Mouse (Mus musculus): ENCODE measurements at regions not wholly inside any gene's neighbourhood (a gene's known extent, or its start where the extent isn't known, plus 50 kb on each side); places are given as distances from the start of the nearest gene placed in this dataset.
"Not testable (repeated sequence)": the region's sequence is repeated elsewhere in the genome, so short reads cannot be mapped to it uniquely, and the experiment has no call there.

DNA sequence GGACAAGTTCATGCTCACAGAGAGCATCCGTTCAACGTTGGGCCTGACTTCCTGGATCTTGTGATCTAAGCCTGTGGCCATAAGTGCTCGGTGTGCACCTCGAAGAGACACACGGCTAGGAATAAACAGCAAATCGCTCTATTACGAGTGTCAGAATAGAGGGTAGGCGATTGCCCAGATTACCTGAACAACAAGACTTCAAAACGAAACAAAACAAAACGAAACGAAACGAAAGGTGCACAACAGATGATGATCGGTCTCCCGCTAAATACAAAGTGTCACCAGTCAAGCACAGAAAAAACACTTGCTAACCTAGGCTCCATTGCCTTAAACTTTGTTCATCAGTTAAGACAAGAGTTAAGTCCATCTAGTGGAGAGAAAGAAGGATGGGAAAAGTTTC, 67.4 kb downstream of the Pdia4 start:
- DNase-seq (ENCODE audit: low spot score in 2 of 2) = not testable (repeated sequence)

GRCm38 (mm10) chr6:47743856-47744255, 69.4 kb downstream of the Pdia4 start:
- peak in 1 of 2 experiments; percentile 25 for DNase-seq (ENCODE audit: low spot score in 2 of 2)

- not testable (repeated sequence) for DNase-seq (ENCODE audit: low spot score in 2 of 2)
Measured at GRCm38 (mm10) chr6:47740216-47740615, 73.0 kb downstream of the Pdia4 start.

GRCm38 (mm10) chr6:47739696-47740095, 73.5 kb downstream of the Pdia4 start:
- peak; percentile 73 to 76 for DNase-seq (ENCODE audit: low spot score in 2 of 2)

GRCm38 (mm10) chr6:47737972-47738371, 75.3 kb downstream of the Pdia4 start:
- DNase-seq (ENCODE audit: low spot score in 2 of 2) = not testable (repeated sequence)
